Mouse (Mus musculus): ENCODE data around the gene Ap2m1.

The Ap2m1 gene

DNA sequence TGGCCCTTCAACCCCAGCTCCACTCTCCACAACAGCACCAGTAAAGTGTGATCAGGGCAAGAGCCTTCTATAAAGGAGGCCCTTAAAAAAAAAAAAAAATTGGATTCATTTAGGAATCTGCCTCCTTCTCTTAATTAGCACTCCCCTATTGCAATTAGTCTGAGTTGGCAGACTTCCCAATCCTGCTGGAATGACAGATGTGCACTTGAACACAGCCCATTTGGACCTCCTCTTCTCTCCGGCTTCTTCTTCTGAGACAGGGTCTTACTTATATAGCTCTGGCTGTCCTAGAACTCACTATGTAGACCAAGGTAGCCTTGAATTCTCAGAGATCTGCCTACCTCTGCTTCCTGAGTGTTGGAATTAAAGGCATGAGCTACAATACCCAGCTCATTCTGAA lies 5.9 kb upstream of the Ap2m1 start:
- no peak for DNase-seq (ENCODE audit: inconsistent ontology term)

DNA sequence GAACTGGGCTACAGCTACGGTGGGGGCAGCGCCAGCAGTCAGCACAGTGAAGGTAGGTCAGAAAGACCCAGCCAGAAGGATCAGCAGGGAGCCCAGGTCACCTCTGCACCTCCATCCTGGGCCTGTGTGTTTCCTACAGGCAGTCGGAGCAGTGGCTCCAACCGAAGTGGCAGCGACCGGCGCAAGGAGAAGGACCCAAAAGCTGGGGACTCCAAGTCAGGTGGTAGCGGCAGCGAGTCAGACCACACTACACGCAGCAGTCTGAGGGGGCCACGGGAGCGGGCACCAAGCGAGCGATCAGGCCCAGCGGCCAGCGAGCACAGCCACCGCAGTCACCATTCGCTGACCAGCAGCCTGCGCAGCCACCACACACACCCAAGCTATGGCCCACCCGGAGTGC lies 4.3 kb upstream of the Ap2m1 start:
- no peak for DNase-seq (ENCODE audit: inconsistent ontology term)

DNA sequence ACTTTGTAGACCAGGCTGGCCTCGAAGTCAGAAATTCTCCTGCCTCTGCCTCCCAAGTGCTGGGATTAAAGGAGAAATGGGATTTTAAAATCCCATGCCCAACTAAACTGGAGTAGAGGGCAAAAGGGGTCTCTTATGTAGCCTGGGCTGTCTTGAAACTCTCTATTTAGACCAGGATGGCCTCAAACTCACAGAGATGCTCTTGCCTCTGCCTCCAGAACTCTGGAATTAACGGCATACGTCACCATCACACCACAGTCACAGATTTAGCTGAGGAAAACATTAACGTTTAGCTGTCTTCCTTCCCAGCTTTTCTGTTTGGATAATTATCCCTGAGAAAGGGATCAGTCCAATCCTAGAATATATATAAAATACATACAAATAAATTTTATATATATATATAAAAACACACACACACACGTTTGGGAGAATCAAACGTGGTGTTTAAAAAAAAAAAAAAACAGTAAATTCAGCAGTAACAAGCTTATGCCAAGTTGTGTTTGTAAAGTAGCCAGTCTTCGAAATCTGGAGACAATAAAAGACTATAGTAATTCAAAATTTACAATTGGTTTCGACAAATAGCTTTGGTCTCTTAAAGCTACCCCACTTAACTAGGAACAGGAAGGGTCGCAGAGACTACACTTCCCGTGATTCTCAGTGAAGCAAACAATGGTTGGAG lies 522 bp upstream of the Ap2m1 start:
- DNase-seq (ENCODE audit: inconsistent ontology term) = no peak

DNA sequence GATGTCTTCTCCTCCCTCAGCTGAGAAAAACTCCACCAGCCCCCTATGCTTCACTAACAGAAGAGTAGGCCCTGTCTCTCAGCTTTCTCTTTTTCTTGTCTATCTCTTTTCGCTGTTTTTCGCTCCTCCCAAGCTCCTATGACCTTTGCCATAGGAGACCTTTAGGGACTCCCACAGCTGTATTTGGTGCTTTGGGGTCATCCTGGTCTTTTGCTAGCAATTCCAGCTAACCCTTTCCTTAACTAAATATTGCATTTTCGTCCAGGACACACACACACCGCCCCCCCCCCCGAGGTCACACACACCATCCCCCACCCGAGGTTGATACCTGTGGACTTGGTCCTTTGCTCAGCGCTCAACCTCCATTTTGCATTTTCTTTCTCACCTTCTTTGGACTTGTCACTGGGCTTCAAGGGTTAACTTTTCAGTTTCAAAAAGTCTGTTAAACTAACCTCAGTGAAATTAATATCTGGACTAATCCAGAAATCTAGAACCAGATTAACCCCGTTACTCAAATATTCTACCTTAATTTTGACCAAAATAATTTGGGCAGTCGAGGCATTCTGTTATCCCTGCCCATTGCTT lies 895 bp downstream of the Ap2m1 start:
- no peak for DNase-seq (ENCODE audit: inconsistent ontology term)

DNA sequence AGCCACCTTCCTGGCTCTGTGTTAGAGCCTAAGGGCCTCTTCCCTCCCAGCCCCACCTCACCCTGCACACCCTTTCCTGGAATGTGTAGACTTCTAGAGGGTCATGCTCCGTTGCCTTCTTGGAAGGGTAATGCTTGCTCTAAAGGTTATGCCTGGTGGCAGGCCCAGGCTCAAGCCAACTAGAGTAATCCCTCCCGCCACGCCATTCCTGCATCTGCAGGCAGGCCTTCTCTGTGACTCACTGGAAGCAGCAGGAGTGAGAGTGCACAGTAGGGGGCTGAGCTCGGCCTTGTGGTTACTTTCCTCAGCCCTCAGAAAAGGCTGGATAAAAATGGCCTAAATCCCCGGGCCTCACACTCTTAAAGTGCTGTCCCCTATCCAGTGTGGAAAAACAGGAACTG lies 1.8 kb downstream of the Ap2m1 start:
- peak; percentile 82 for DNase-seq (ENCODE audit: inconsistent ontology term)

DNA sequence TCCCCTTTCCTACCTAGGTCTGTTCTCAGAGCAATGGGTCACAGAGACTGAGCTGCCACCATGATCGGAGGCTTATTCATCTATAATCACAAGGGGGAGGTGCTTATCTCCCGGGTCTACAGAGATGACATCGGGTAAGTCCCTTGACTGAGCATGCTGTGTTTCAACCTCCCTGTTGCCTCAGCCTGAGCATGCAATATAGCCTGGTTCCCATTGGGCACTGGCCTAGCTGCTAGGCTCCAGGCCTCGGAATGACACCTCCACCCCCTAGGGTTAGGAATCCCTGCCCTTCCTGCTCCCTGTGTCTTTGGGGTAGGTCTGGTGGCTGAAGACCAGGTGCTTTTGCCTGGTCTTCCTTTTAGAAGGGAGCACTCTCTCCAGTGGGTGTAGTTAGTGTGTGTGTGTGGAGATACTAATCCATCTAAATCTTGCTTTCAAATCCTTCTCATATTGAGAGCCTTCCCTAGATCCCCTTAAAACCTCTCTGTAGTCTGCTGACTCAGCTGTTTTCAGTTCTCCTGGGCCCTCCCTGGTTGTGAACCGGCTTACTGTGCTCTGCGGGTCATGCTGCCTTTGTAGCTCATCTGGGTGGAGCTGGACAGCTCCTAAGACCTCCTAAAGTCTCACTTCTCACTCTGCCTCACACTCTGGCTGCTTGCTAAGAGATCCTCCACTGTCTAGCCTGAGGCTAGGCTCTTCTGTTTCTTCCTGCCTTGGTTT lies 2.5 kb downstream of the Ap2m1 start:
- DNase-seq (ENCODE audit: inconsistent ontology term) = no peak

DNA sequence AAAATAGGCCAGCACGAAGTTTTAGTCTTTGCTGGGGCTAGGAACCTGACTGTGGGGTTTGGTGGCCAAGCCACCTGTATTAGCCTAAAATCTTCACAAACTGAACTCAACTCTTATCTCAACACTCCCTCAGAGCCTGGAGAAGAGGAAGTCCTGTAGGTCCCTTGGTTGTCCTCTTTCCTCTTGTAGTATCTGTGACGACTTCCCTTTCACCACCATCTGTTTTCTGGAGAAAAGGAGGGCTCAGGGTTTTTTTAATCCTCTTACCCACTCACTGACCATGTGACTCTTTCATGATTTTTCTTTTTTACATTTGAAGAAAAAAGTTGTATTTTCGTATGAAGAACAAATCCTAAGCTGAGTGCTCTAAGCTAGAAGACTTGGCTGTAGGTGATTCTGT lies 4.4 kb downstream of the Ap2m1 start:
- no peak for DNase-seq (ENCODE audit: inconsistent ontology term)

DNA sequence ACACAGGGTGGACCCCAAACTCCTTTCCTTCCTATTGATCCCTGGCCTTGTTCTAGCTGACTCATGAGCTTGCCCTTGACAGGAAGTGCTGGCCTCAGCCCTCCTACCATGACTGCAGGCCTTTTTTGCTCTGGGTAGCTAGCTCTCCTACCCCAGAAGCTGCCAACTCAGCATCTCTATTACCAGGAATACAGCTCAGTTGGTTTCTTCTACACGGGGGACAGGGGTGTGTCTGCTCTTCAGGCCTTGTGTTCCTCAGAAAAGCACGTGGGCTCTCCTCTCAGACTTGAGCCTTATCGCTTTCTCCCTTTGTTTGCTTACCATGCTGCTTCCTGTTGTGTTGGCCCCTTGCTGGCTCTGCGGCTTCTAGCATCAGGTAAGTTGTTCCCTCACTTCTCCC lies 5.2 kb downstream of the Ap2m1 start:
- DNase-seq (ENCODE audit: inconsistent ontology term) = no peak

DNA sequence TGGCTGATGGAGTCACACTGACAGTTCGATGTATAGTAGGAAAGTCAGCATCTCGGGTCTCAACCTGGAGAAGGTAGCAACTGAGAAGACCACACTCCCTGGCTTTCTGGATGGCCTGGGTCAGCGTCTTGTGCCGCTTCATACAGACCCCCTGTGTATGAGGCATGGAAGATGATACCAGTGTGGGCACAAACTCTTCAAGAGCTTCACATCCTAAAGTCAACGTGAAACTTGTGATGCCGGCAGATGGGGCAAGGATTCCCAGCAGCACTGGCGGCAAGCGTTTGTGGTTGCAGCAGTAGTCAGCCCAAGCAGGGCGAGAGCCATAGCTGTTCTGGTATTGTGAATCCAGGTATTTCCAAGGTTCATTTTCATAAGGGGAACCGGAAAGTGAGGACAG lies 10.4 kb downstream of the Ap2m1 start:
- DNase-seq (ENCODE audit: inconsistent ontology term) = no peak

DNA sequence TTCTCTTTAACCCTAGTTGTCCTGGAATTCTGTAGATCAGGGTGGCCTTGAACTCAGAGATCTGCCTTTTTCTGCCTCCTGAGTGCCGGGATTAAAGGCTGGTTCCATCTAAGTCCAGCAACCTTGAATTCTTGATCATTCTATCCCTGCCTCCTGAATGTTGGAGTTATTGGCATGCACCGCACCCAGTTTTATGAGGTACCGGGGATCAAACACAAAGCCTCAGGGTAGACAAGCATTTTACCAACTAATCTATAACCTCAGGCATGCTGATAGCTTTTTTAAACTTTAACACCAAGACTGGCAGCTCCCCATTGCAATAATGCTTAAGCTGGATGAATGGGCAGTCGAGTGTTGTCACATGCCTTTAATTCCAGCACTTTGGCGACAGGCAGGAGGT lies 12.1 kb downstream of the Ap2m1 start:
- DNase-seq (ENCODE audit: inconsistent ontology term) = no peak

DNA sequence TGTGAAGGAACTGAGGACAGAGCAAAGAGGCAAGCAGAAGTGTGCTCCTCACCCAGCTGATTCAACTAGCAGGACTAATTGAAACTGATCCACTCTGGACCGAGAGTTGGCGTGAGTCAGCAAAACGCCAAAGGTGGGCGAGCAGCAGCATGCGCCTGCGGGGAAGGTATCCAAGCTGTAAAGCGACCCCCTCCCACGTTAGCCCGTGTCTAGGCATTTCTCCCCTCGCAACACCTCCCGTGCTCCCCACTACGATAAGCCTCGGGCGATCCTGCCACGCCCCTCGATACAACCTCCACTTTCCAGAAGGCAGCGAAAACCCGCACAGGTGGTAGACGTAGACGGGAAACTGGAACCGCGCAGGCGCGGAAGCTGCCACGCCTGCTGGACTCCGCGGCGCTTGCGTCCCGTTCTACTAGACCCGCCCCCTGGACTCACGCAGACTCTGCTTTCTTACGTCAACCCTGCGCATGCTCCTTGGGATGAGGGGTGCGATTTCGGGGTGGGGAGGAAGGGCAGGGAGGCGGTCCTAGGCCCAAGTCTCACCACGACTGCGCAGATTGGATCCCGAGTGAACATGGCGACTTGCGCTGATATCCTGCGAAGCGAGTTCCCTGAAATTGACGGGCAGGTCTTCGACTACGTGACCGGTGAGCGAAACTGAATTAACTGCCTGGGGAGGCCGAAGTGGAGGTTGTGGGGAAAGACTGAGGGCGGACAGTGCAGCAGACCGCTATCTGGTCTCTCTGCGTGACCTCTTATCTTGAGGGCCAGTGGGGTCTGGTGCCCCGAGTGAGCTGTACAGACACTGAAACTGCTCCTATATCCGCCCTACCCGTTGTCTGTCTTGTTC lies 13.0 kb downstream of the Ap2m1 start, which contains the start of gene Abcf3:
Abcf3 (plus strand) TSS at position 482 of the 853 bp plus-strand sequence.
- DNase-seq (ENCODE audit: inconsistent ontology term) = peak; percentile 100

DNA sequence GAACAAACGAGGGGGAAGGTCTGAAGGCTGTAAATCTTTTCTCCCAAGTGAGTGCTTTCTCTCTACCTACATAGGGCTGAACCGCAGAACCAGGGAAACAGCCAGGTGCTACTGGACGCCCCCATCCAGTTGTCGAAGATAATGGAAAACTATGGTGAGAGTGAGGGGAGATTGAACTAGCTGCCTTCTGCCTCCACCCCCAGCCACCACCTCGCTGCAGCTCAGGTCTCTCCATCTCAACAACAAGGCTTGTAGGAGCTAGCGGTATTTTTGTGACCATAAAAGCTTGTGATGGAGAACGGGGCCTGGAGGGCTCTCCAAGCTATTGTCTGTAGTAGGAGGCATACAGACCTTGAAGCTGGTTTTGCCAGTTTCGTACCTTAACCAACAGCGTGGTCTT lies 13.9 kb downstream of the Ap2m1 start:
- DNase-seq (ENCODE audit: inconsistent ontology term) = no peak

DNA sequence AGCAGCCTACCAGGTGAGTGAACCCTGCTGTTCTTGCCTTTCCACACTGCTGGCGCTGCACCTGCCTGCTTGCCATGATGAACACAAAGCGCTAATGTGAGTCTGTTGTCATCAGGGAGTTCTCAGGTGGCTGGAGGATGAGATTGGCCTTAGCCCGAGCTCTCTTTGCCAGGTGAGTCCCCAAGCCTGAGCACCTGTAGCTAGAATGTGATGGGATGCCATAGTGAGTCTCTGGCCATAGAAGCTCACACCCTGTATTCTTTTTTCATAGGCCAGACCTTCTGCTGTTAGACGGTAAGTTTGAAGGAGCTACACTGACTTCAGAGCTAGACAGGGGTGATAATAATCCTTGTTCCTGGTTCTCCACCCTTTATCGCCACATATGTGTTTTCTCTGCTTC lies 16.4 kb downstream of the Ap2m1 start:
- no peak for DNase-seq (ENCODE audit: inconsistent ontology term)

DNA sequence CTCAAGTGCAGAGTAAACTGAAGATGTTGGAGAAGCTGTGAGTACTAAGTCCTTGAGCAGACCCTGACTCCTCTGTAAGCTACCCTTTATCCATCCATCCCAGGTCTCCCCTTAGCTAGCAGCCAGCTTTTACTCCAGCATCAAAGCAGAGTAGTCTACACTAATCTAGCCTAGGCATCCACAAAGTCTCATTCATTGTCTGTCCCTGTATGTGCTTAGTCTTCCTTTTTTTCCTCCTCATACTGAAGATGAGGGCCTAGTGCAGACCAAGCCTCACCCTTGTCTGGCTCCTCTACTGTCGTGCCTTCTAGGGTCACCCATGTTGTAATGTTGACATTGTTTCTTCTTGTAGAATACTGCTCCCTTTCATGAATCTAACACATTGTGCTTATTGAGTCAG lies 17.3 kb downstream of the Ap2m1 start:
- DNase-seq (ENCODE audit: inconsistent ontology term) = no peak

DNA sequence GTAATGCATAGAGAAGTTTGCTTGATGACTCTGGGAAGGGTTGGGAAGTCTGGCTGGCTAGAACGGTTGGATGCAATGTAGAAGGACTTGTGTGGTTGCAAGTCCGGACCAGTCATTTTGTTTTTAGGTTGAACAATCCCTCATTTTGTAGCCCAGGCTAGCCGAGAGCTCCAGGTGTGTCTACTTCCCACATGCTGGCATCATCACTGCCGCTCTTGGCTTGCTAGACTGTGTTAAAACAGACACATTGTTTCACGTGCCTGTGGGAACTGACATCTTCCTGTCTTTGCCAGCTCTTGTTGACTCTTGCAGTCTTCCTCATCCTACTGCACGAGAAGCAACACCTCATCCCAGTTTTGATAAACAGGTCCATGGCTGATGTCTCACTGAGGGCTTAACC lies 19.7 kb downstream of the Ap2m1 start:
- no peak for DNase-seq (ENCODE audit: inconsistent ontology term)

DNA sequence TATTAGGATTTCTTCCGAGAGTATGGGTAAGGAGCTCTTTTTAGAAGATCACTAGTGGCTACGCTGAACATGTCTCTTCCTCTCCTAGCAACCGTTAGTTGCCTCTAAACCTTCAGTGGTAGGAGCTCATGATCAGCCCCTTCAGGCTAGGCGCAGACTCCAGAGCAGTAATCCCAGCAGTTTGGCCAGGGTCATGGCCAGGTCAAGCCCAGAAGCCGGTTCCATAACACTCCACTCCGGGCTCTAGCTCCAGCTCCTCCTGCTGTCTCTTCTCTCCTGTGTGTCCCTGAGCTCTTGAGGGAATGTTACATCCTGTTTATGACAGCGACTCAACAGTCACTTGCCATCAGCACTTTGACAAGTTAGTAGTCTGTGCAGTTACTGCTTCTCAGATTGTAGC lies 22.1 kb downstream of the Ap2m1 start:
- DNase-seq (ENCODE audit: inconsistent ontology term) = no peak

DNA sequence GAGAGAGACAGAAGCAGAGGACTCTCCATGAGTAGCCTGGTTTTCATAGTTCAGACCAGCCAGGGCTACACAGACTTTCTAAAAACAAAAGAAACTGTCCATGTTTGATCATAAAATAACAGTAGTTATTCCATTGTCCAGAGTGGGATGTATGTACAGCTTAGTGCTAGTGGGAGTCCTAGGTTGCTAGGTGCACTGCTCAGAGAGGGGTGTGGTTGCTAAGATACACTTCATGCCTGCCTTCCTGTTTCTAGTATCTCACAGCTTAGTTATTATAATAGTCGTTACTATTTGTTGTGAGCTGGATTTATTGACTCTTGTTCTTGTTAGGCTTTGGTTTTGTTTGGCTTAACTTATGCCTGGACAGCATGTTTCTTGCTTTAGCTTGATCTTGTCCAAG lies 29.8 kb downstream of the Ap2m1 start:
- no peak for DNase-seq (ENCODE audit: inconsistent ontology term)

DNA sequence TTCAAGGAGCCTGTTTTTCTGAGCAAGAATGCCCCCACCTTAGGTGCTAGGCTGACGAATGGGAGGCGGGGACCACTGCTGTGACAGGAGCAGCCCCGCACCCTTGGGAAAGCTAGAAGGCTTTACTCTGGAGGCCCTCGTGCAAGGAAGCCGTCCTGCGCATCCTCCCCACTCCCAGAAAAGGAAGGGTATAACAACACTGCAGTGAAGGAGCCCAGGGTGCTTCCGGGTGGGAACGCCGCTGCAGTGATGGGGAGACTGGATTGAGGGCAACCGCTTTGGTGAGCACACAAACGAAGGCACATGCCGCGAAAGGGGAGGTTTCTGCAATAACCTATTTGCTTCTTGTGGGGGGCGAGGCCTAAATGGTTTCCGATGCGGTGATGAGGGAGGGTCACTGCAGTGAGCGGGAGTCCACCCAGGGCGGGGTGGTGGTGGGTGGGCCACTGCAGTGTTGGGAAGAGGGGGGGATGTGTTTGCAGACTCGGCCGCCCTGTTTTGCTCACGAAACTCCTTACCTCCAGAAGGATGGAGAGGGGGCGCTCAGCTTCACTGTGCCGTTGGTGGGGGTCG lies 54.2 kb downstream of the Ap2m1 start, which contains the start of gene Vwa5b2:
Vwa5b2 (plus strand) TSS at position 106 of the 573 bp plus-strand sequence.
- DNase-seq (ENCODE audit: inconsistent ontology term) = no peak

DNA sequence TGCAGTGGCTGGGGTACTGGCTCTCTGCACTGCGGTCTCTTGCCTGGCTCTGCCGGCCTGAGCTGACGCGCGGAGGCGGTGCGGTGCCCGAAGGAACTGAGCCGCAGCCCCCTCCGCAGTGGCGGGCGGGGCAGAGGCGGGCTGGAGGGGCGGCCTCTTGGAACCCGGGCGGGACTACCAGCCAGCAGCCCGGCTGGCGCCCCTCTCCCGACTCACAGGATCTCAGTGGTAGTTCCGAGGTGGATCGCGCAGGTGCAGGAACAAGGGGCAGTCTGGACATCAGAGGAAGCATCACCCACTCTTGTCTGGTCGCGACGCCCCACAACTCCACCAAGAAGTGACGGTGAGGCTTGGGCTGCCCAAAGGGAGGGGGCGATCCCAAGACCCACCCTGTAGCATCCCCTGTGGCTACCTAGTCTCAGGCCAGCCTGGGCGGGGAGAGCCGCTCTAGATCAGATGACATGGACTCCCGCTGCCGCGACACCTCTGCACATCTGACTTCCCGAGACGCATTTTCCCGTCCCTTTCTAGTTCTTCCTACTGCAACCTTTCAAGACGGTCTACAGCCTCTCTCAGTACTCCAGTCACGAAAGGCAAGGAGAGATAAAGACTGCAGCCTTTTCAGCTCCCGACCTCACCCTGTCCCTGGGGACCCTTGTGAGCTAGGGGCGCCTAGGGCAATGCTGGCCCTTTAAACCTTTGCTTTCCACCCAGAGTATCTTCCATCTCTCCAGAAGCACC lies 54.8 kb downstream of the Ap2m1 start:
- peak; percentile 46 for DNase-seq (ENCODE audit: inconsistent ontology term)

DNA sequence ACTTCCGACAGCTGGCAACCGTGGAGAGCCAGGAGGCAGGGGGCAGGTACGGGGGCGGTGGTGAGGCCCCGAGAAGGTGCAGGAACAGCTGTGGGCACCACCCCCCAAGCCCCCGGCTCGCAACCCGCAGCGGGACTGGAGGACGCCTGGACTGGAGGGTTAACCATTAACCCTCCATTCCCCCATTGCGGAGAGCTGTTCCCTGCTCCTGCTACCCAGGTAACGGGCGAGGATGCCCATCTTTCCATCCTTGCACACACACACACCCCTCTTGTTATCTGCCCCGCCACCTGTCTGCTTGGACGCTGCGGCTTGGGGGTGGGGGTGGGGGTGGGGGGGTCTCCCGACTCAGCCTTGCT lies 55.4 kb downstream of the Ap2m1 start:
- DNase-seq (ENCODE audit: inconsistent ontology term) = no peak

DNA sequence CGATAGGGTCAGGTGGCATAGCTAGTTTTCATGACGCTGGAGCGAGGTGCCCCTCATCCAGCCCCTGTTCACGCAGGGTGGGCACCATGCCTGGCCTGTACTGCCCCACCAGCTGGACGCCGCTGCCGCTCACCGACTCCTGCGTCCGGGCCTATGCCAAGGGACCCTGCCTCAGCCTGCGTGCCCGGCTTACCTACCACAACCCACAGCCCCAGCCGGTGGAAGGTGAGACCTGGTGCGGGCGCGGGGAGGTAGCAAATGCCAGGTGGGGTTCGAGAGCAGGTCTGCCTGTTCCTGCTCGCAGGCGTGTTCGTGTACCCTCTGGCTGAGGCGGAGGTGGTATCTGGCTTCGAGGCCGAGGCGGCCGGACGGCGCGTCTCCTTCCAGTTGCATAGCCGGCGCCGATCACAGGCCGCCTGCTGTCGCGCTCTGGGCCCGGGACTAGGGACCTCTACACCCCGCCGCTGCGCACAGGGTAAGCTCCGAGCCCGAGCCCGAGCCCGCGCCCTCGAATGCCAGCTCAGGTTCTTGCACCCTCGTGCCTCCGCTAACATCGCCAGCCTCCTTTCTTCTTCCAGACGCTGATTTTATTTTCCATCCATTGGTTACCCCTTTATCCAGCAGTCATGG lies 55.9 kb downstream of the Ap2m1 start:
- DNase-seq (ENCODE audit: inconsistent ontology term) = no peak

Data from Muller cell, postnatal 12 days (primary cell).